Mouse (Mus musculus) right cerebral cortex, postnatal 25 days (tissue): Measurements from ENCODE around the gene Atraid.

ENCODE experiments used
- DNase-seq: peaks from one replicate; pipeline ENCODE4 v3.0.0; 2022

Gene Atraid

GRCm38 (mm10) chr5:31094799-31095691 lies 46.9 kb downstream of the Atraid start:
- peak; percentile 60 for DNase-seq

- DNase-seq = no peak
These were observed 47.8 kb downstream of the Atraid start for GRCm38 (mm10) chr5:31095711-31096480.
